Mouse (Mus musculus): ENCODE results near the gene Wdr31. TPM values are rescaled to one million over a fixed set of nuclear protein-coding genes. Genes with fewer than 3 reads are reported as not detected.
A peak's percentile ranks its signal among the peaks of the same experiment; 100 is the strongest.

The Wdr31 gene
- total and polyA plus RNA-seq, 3 experiments, result 3.0 to 5.0 (median 3.8) TPM

GRCm38 (mm10) chr4:62435081-62435480, 35.6 kb downstream of the Wdr31 start, which contains the start of gene Rnf183:
Rnf183 (minus strand) TSS chr4:62435252.
- no peak for TF ChIP-seq KAT2A (IDR thresholded peaks at IDR 0.05; ENCODE audit: insufficient replicate concordance, low read length)
- TF ChIP-seq HCFC1 (IDR thresholded peaks at IDR 0.05; ENCODE audit: low read depth, low read length), result no peak
- no peak for TF ChIP-seq RCOR1 (conservative IDR thresholded peaks at IDR 0.05; ENCODE audit: low read depth, low read length)
- no peak for TF ChIP-seq CHD1 (IDR thresholded peaks at IDR 0.05; ENCODE audit: low read depth, low read length)
- no peak for TF ChIP-seq USF2 (conservative IDR thresholded peaks at IDR 0.05; ENCODE audit: low read depth, low read length)
- no peak for TF ChIP-seq JUN (IDR thresholded peaks at IDR 0.05; ENCODE audit: insufficient read depth, low read depth, low read length)
- no peak for TF ChIP-seq MAX (IDR thresholded peaks at IDR 0.05; ENCODE audit: low read length)
- TF ChIP-seq CTCF (conservative IDR thresholded peaks at IDR 0.05 in 1 of 2, IDR thresholded peaks at IDR 0.05 in 1 of 2; ENCODE audit: low read depth in 2 of 2, low read length in 2 of 2), result no peak
- Histone ChIP-seq H3K4me1 (ENCODE audit: control insufficient read depth in 1 of 2, insufficient read depth in 2 of 2) (peaks cover 8 to 49% of the 10 kb centered on the region in 2 experiments; a peak in 3 of 4 replicates), H3K27ac (ENCODE audit: insufficient read depth, low read depth) (peak within 1 kb of the TSS; percentile 85), H3K9me3 (replicated peaks; ENCODE audit: low read length) (no peaks in the 10 kb centered on the region), H3K27me3 (replicated peaks) (no peaks in the 10 kb centered on the region), H3K4me3 (replicated peaks in 1 of 3; ENCODE audit: low read depth in 2 of 3, low read length in 2 of 3, poor library complexity in 1 of 3) (peak within 1 kb of the TSS; percentile 9 to 30 (median 26)), H3K79me2 (replicated peaks; ENCODE audit: control insufficient read depth, extremely low read depth, insufficient read depth, poor library complexity, severe bottlenecking) (no peaks in the 10 kb centered on the region), H3K9ac (ENCODE audit: insufficient read depth, low read depth) (peak within 1 kb of the TSS; percentile 1; the same call in 1 of the 2 replicates), H3K36me3 (replicated peaks in 1 of 2; ENCODE audit: control insufficient read depth in 1 of 2, insufficient read depth in 1 of 2, low read length in 1 of 2) (no peaks in the 10 kb centered on the region), H3K4me2 (ENCODE audit: insufficient read depth, low read depth, poor library complexity, severe bottlenecking) (peak within 1 kb of the TSS; percentile 88)
- dilution Hi-C loops (cut with MboI; ENCODE audit: extremely low pct_ligation_motif_present, extremely low pct_unique_long_range_greater_than_20kb, low sequenced_read_pairs) (no loop called here), in situ Hi-C loops (cut with MboI; ENCODE audit: low pct_ligation_motif_present, low pct_unique_long_range_greater_than_20kb, low sequenced_read_pairs) (no loop called here)
- no peak for DNase-seq (ENCODE audit: extremely low read depth)

GRCm38 (mm10) chr4:62433939-62434870, 36.5 kb downstream of the Wdr31 start:
- Histone ChIP-seq H3K4me2 (ENCODE audit: insufficient read depth, low read depth, poor library complexity, severe bottlenecking) (peak overlapping the region; percentile 88), H3K9ac (ENCODE audit: insufficient read depth, low read depth) (peak overlapping the region; percentile 15), H3K4me1 (ENCODE audit: control insufficient read depth in 1 of 2, insufficient read depth in 2 of 2) (peaks cover 8 to 58% of the 10 kb centered on the region in 2 experiments; a peak in 3 of 4 replicates), H3K27me3 (replicated peaks) (no peaks in the 10 kb centered on the region), H3K4me3 (replicated peaks in 1 of 3; ENCODE audit: low read depth in 2 of 3, low read length in 2 of 3, poor library complexity in 1 of 3) (peak overlapping the region; percentile 9 to 30 (median 26)), H3K36me3 (replicated peaks in 1 of 2; ENCODE audit: control insufficient read depth in 1 of 2, insufficient read depth in 1 of 2, low read length in 1 of 2) (peaks cover 0 to under 1% of the 10 kb centered on the region in 2 experiments), H3K27ac (ENCODE audit: insufficient read depth, low read depth) (peak overlapping the region; percentile 85), H3K9me3 (replicated peaks; ENCODE audit: low read length) (no peaks in the 10 kb centered on the region), H3K79me2 (replicated peaks; ENCODE audit: control insufficient read depth, extremely low read depth, insufficient read depth, poor library complexity, severe bottlenecking) (no peaks in the 10 kb centered on the region)
- in situ Hi-C loops (cut with MboI; ENCODE audit: low pct_ligation_motif_present, low pct_unique_long_range_greater_than_20kb, low sequenced_read_pairs), result no loop called here
- peak; percentile 75 for DNase-seq (ENCODE audit: extremely low read depth)
- dilution Hi-C loops (cut with MboI; ENCODE audit: extremely low pct_ligation_motif_present, extremely low pct_unique_long_range_greater_than_20kb, low sequenced_read_pairs), result no loop called here
- peak in 1 of 2 experiments; percentile 24; a peak in 1 of 4 replicates for TF ChIP-seq CTCF (conservative IDR thresholded peaks at IDR 0.05 in 1 of 2, IDR thresholded peaks at IDR 0.05 in 1 of 2; ENCODE audit: low read depth in 2 of 2, low read length in 2 of 2)
- 0 out of 2 replicates have a peak, but pooled peaks have one; percentile 4 for TF ChIP-seq NRF1 (IDR thresholded peaks at IDR 0.05; ENCODE audit: low read depth, low read length)
- peak; percentile 82 for TF ChIP-seq MAFK (IDR thresholded peaks at IDR 0.05; ENCODE audit: insufficient replicate concordance, low read length)
- TF ChIP-seq ZKSCAN1 (IDR thresholded peaks at IDR 0.05; ENCODE audit: borderline replicate concordance, low read depth, low read length), result no peak
- no peak for TF ChIP-seq MAZ (IDR thresholded peaks at IDR 0.05; ENCODE audit: low read depth, low read length)
- peak; percentile 30; the same call in 1 of the 2 replicates for TF ChIP-seq ZMIZ1 (IDR thresholded peaks at IDR 0.05; ENCODE audit: low read depth, low read length)
- TF ChIP-seq RAD21 (IDR thresholded peaks at IDR 0.05; ENCODE audit: low read depth, low read length), result no peak
- TF ChIP-seq E2F4 (IDR thresholded peaks at IDR 0.05; ENCODE audit: insufficient replicate concordance, low read depth, low read length), result no peak
- no peak for TF ChIP-seq KAT2A (IDR thresholded peaks at IDR 0.05; ENCODE audit: insufficient replicate concordance, low read length)
- no peak for TF ChIP-seq HCFC1 (IDR thresholded peaks at IDR 0.05; ENCODE audit: low read depth, low read length)
- peak; percentile 57 for TF ChIP-seq POLR2A (IDR thresholded peaks at IDR 0.05; ENCODE audit: low read depth, low read length)
- TF ChIP-seq POLR2AphosphoS2 (IDR thresholded peaks at IDR 0.05; ENCODE audit: low read depth, low read length), result no peak
- peak; percentile 93 for TF ChIP-seq IRF4 (IDR thresholded peaks at IDR 0.05; ENCODE audit: low read depth, low read length)
- no peak for TF ChIP-seq USF2 (conservative IDR thresholded peaks at IDR 0.05; ENCODE audit: low read depth, low read length)
- TF ChIP-seq MYC (IDR thresholded peaks at IDR 0.05; ENCODE audit: low read depth, low read length), result no peak
- peak; percentile 35; the same call in 1 of the 2 replicates for TF ChIP-seq BHLHE40 (IDR thresholded peaks at IDR 0.05; ENCODE audit: low read depth, low read length)
- TF ChIP-seq ETS1 (conservative IDR thresholded peaks at IDR 0.05; ENCODE audit: low read depth, low read length), result peak; percentile 67
- peak; percentile 62; the same call in 1 of the 2 replicates for TF ChIP-seq MAX (IDR thresholded peaks at IDR 0.05; ENCODE audit: low read length)
- no peak for TF ChIP-seq UBTF (IDR thresholded peaks at IDR 0.05; ENCODE audit: low read depth, low read length)
- peak; percentile 51; the same call in 1 of the 2 replicates for TF ChIP-seq SIN3A (IDR thresholded peaks at IDR 0.05; ENCODE audit: low read length)
- peak; percentile 89 for TF ChIP-seq MEF2A (IDR thresholded peaks at IDR 0.05; ENCODE audit: borderline replicate concordance, low read depth, low read length)
- TF ChIP-seq MXI1 (IDR thresholded peaks at IDR 0.05; ENCODE audit: low read depth, low read length), result 0 out of 2 replicates have a peak, but pooled peaks have one; percentile 39
- no peak for TF ChIP-seq PAX5 (IDR thresholded peaks at IDR 0.05; ENCODE audit: low read length)
- TF ChIP-seq JUN (IDR thresholded peaks at IDR 0.05; ENCODE audit: insufficient read depth, low read depth, low read length), result peak; percentile 81
- TF ChIP-seq USF1 (IDR thresholded peaks at IDR 0.05; ENCODE audit: low read depth, low read length), result no peak
- TF ChIP-seq SMC3 (IDR thresholded peaks at IDR 0.05; ENCODE audit: low read depth, low read length), result peak; percentile 5; the same call in 1 of the 2 replicates
